Mouse (Mus musculus): ENCODE data around the gene Prmt1.

Prmt1 gene

DNA sequence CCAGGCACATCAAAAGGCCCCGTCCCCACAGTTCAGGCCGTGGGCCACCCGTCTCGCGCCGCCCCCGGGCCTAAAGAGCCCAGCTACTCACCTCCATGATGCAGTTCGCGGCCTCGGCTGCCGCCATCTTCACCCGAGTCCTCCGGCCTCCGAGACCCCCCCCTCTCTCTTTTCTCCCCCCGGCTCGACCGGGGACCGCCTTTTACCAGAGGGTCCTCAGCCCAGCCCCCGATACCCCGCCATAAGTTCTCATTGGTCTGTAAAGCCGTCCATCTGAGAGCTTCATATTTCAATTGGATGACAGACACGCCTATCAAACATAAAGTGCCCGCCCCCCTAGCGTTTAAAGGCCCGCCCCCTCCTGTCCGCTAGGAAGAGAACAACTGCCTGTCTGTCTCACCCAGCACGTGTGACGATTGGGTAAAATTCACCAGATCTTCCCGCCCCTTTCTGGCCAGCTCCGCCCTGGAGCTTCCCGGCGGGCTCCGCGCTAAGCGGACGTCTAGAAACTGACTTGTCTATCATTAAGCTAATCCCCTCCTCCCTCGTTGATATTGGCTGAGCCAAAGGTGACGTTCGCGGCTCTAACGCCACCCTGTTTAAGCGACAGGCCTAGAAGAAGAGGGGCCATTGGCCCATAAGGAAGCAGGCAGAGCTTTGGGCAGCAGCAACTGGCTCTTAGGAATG is at the start of gene Prmt1:
Gene Prmt1 (minus strand): TSS at position 377 of the 687 bp plus-strand sequence.
- POLR2A ChIA-PET: interaction anchor here (0.5 to 13.5 kb wide), 219 partner anchors 9 to 1859 kb away, joined by 3 to 246 read pairs (median 4); partner anchors contain the start of genes Akt1s1 (in 3 of the 4), Ap2a1 (in 3 of the 4), Atf5 (in 3 of the 4) and Bcl2l12 (in 3 of the 4)
- CTCF ChIA-PET: interaction anchor here (0.6 to 2.7 kb wide), 38 partner anchors 9 to 528 kb away, joined by 3 to 23 read pairs (median 4); partner anchors contain the start of genes Akt1s1 (in 1 of the 4), Aldh16a1 (in 1 of the 4), Ap2a1 (in 1 of the 4) and Bcl2l12 (in 1 of the 4)

GRCm38 (mm10) chr7:45035631-45036030 is 49.3 kb upstream of the Prmt1 start:
- ChIA-PET POLR2A (interaction anchor here in 3 of 4 experiments (0.5 to 2.4 kb wide), 31 partner anchors 9 to 1362 kb away, joined by 3 to 15 read pairs (median 3); partner anchors contain the start of genes Prmt1 (in 2 of the 3), Prr12 (in 2 of the 3), Rras (in 2 of the 3) and Aldh16a1 (in 1 of the 3)), CTCF (interaction anchor here (0.6 to 5.1 kb wide), 14 partner anchors 9 to 386 kb away, joined by 3 to 22 read pairs (median 4); partner anchors contain the start of genes Prmt1 (in 1 of the 4) and Scaf1 (in 1 of the 4))

- CTCF ChIA-PET: interaction anchor here in 3 of 4 experiments (0.8 to 5.1 kb wide), 6 partner anchors 15 to 525 kb away, joined by 3 to 22 read pairs (median 3); no protein-coding TSS in a partner anchor
- POLR2A ChIA-PET: interaction anchor here in 3 of 4 experiments (0.7 to 2.2 kb wide), 6 partner anchors 15 to 82 kb away, joined by 3 to 10 read pairs (median 3); partner anchors contain the start of genes Prmt1 (in 2 of the 3), Rras (in 1 of the 3) and Scaf1 (in 1 of the 3)
Observed at GRCm38 (mm10) chr7:45033722-45034359, 47.5 kb upstream of the Prmt1 start.

DNA sequence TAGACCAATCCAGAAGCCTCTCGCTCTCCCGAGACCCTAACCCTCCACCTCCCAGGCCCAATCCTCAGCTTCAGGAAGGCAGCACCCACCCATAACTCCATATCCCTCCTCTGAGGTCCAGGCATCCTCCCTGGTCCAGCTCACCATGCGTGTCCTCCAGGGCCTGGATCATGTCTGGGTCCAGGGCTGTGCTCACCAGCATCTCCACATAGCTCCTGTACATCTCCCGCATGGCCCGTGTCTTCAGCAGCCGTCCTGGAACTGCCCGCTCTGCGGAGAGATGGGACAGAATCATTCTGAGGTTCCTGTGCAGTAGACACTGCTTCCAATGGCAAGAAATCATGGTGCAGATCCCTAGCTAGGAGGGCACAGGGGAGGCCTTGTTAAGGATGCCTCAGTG is 44.5 kb upstream of the Prmt1 start:
- ChIA-PET CTCF (interaction anchor here in 3 of 4 experiments (0.6 to 2.0 kb wide), 6 partner anchors 13 to 247 kb away, joined by 3 to 8 read pairs (median 4); partner anchors contain the start of genes Rras (in 1 of the 3) and Slc6a21 (in 1 of the 3)), POLR2A (interaction anchor here (0.6 to 8.0 kb wide), 21 partner anchors 9 to 609 kb away, joined by 3 to 66 read pairs (median 3); partner anchors contain the start of genes Rras (in 3 of the 4), Prmt1 (in 2 of the 4), Irf3 (in 1 of the 4) and Mamstr (in 1 of the 4))

GRCm38 (mm10) chr7:45029995-45030394 is 43.6 kb upstream of the Prmt1 start:
- ChIA-PET POLR2A (interaction anchor here in 3 of 4 experiments (1.1 to 8.0 kb wide), 11 partner anchors 10 to 160 kb away, joined by 3 to 66 read pairs (median 4); partner anchors contain the start of genes Rras (in 3 of the 3), Irf3 (in 1 of the 3), Ptov1 (in 1 of the 3) and Scaf1 (in 1 of the 3)), CTCF (interaction anchor here in 2 of 4 experiments (1.3 to 2.0 kb wide), 4 partner anchors 8 to 38 kb away, joined by 5 to 8 read pairs (median 6); partner anchors contain the start of gene Rras (in 1 of the 2))

DNA sequence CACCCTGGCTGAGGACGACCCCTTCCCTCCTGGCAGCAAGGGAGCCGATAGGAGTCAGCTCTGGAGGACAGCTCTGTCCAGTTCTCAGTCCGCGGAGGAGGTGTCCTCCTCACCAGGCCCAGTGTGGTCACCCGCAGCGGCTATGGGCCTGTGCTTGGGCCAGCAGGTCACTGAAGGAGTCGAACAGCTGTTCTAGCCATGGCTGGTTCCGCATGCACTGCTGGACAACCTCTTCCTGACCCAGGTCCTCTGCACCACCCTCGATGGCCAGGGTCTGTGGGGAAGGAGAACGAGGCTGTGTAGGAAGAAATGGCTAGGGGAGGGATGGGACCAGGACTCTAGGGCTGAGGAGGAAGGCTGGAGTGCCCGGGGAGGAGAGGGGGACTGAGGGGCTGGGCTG is 42.0 kb upstream of the Prmt1 start:
- POLR2A ChIA-PET: interaction anchor here in 2 of 4 experiments (0.5 to 8.0 kb wide), 9 partner anchors 9 to 348 kb away, joined by 3 to 66 read pairs (median 4); partner anchors contain the start of genes Rras (in 2 of the 2), Prmt1 (in 1 of the 2) and Ptov1 (in 1 of the 2)
- CTCF ChIA-PET: interaction anchor here in 2 of 4 experiments (0.7 to 5.2 kb wide), 4 partner anchors 10 to 168 kb away, joined by 4 to 23 read pairs (median 5); partner anchors contain the start of gene Rras (in 1 of the 2)

DNA sequence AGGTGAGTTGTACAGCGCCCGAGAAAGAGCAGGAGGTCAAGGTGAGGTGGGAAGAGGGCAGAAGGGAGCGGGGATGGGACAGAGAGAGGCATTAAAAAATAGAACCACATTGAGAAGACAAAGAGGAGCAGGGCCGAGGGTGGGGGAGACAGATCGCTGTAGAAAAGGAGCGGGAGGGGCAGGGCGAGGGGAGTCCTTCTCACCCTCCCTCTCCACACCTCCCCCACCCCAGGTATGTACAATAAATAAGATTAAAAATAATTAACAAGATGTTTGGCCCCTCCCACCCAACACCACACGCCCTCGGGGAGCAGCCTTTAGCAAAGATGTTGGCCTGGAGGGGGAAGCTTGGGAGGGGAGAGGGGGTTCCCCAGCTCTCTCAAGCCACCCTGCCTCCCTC is 41.4 kb upstream of the Prmt1 start:
- ChIA-PET POLR2A (interaction anchor here in 3 of 4 experiments (0.7 to 8.0 kb wide), 12 partner anchors 8 to 335 kb away, joined by 3 to 66 read pairs (median 6); partner anchors contain the start of genes Rras (in 3 of the 3), Scaf1 (in 2 of the 3), Izumo2 (in 1 of the 3) and Prmt1 (in 1 of the 3)), CTCF (interaction anchor here in 3 of 4 experiments (0.7 to 5.2 kb wide), 9 partner anchors 8 to 167 kb away, joined by 3 to 23 read pairs (median 4); partner anchors contain the start of gene Rras (in 2 of the 3))

GRCm38 (mm10) chr7:45026256-45026655 is 39.9 kb upstream of the Prmt1 start:
- ChIA-PET CTCF (interaction anchor here in 2 of 4 experiments (1.0 to 5.2 kb wide), 4 partner anchors 9 to 42 kb away, joined by 4 to 23 read pairs (median 8); no protein-coding TSS in a partner anchor), POLR2A (interaction anchor here in 3 of 4 experiments (0.8 to 8.0 kb wide), 21 partner anchors 8 to 56 kb away, joined by 3 to 66 read pairs (median 5); partner anchors contain the start of genes Rras (in 3 of the 3), Prmt1 (in 2 of the 3), Scaf1 (in 2 of the 3) and Prr12 (in 1 of the 3))

GRCm38 (mm10) chr7:45025601-45026220 is 39.3 kb upstream of the Prmt1 start:
- ChIA-PET POLR2A (interaction anchor here (0.6 to 8.0 kb wide), 32 partner anchors 8 to 620 kb away, joined by 3 to 66 read pairs (median 4); partner anchors contain the start of genes Ap2a1 (in 2 of the 4), Prmt1 (in 2 of the 4), Rras (in 2 of the 4) and Scaf1 (in 2 of the 4)), CTCF (interaction anchor here in 3 of 4 experiments (0.9 to 5.2 kb wide), 13 partner anchors 10 to 202 kb away, joined by 3 to 23 read pairs (median 4); no protein-coding TSS in a partner anchor)

DNA sequence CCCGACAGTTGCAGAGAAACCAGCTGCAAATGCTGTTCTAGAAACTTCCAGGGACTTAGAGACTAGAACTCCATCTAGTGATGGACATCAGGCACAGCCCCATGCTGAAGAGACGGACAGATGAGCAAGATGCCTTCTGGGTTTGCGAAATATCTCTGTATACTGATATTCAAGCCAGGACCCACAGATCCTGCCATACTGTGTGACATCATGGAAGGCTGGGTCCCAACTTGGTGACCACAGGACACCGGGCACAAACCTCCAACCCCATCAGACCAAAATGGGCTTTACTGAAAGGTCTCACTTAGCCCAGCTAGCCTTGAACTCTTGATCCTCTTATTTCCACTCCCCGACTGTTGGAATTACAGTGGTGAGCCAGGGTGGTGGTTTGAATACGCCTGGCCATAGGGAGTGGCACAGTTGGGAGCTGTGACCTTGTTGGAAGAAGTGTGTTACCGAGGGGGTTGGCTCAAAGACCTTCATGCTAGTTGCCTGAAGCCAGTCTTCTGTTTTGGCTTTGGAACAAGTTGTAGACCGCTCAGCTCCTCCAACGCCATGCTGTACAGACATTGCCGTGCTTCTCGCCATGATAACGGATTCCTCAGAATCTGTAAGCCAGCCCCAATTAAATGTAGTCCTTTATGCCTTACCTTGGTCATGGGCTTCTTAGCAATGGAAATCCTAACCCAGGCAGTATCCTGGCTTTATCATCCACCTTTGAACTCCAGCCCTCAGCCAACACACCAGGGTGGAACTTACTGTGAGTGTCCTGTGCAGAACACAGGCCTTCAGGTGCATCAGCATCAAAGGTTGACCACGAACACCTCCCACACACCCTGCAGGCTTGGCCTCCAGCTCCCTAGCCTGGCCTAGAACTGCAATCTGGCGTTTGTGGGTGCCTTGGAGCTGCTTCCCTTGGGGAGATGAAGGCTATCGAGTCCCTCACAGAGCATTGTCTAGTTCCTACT is 38.2 kb upstream of the Prmt1 start:
- CTCF ChIA-PET: interaction anchor here in 3 of 4 experiments (0.5 to 5.2 kb wide), 16 partner anchors 11 to 720 kb away, joined by 3 to 23 read pairs (median 4); partner anchors contain the start of gene Prmt1 (in 1 of the 3)
- POLR2A ChIA-PET: interaction anchor here in 3 of 4 experiments (0.6 to 8.0 kb wide), 27 partner anchors 7 to 621 kb away, joined by 3 to 66 read pairs (median 4); partner anchors contain the start of genes Prmt1 (in 3 of the 3), Ap2a1 (in 2 of the 3), Scaf1 (in 2 of the 3) and Irf3 (in 1 of the 3)

DNA sequence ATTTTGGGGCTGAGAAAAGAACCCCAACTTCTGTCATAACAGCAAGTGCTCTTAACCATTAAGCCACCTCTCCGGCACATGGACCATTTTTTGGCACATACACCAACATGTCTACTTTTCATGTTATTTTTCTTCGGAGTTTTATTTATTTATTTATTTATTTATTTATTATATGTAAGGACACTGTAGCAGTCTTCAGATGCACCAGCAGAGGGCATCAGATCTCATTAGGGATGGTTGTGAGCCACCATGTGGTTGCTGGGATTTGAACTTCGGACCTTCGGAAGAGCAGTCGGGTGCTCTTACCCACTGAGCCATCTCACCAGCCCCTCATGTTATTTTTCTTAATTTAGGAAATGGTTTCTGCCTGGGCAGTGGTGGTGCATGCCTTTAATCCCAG is 37.3 kb upstream of the Prmt1 start:
- POLR2A ChIA-PET: interaction anchor here in 2 of 4 experiments (1.3 to 8.0 kb wide), 5 partner anchors 14 to 30 kb away, joined by 3 to 66 read pairs (median 6); no protein-coding TSS in a partner anchor
- CTCF ChIA-PET: interaction anchor here in 2 of 4 experiments (0.5 to 2.9 kb wide), 4 partner anchors 14 to 72 kb away, joined by 3 to 11 read pairs (median 6); partner anchors contain the start of gene Prmt1 (in 1 of the 2)

DNA sequence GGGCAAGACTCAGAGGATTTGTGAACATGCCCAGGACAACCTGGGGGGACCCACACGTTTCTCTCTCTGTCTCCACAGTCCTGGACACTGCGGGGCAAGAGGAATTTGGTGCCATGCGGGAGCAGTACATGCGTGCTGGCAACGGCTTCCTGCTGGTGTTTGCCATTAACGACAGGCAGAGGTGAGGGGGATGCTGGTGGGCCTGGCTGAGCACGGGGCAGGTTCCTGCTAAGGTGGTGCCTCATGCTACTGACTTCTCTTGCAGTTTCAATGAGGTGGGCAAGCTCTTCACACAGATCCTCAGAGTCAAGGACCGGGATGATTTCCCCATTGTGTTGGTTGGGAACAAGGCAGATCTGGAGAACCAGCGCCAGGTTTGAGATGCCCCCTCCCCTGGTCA is 33.9 kb upstream of the Prmt1 start:
- POLR2A ChIA-PET: interaction anchor here in 2 of 4 experiments (0.6 to 4.4 kb wide), 4 partner anchors 18 to 105 kb away, joined by 3 to 18 read pairs (median 3); no protein-coding TSS in a partner anchor

GRCm38 (mm10) chr7:45019031-45019571 is 32.7 kb upstream of the Prmt1 start:
- ChIA-PET POLR2A (interaction anchor here in 3 of 4 experiments (0.6 to 8.7 kb wide), 26 partner anchors 7 to 322 kb away, joined by 3 to 155 read pairs (median 20); partner anchors contain the start of genes Prmt1 (in 3 of the 3), Irf3 (in 2 of the 3), Prr12 (in 2 of the 3) and Aldh16a1 (in 1 of the 3)), CTCF (interaction anchor here in 1 of 4 experiments (2.0 to 3.9 kb wide), 2 partner anchors 48 to 143 kb away, joined by 10 to 44 read pairs; no protein-coding TSS in a partner anchor)

More for the DNA sequence above, 33.9 kb upstream of the Prmt1 start:
- CTCF ChIA-PET: no interaction called here
